Mouse (Mus musculus): ENCODE results near the gene Tmem131.
"Not testable (repeated sequence)": the region's sequence is repeated elsewhere in the genome, so short reads cannot be mapped to it uniquely, and the experiment has no call there.

Tmem131 gene

DNA sequence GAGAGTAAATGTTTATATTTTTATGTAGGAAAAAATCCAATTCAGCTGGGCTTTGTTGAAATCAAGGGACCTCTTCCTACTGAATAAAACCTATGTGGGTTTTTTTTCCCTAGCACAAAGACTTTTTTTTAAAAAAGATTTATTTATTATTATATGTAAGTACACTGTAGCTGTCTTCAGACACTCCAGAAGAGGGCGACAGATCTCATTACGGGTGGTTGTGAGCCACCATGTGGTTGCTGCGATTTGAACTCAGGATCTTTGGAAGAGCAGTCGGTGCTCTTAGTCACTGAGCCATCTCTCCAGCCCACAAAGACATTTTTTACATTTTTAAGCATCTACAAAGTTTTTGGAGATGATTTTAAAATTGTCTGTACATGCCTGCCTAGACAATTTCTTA, 121.5 kb downstream of the Tmem131 start:
- DNase-seq: not testable (repeated sequence)

DNA sequence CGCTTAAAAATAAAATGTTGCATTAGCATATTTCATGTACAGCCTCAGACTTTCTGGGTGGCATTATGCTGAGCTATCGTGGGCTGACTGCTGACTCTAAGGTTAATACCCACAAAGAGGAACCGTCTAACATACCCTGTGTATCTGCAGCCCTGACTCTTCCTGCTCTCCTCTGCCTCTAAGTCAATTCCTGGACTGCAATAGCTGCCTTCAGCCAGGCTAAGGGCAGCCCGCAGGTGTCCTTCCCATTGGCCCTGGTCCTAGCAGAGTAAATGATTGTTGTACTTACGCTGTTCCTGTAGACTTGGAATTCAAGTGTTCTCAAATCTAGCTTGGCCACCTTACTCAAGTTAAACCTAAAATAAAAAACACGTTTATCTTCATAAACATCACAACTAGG, 128.3 kb downstream of the Tmem131 start:
- DNase-seq: no peak

DNA sequence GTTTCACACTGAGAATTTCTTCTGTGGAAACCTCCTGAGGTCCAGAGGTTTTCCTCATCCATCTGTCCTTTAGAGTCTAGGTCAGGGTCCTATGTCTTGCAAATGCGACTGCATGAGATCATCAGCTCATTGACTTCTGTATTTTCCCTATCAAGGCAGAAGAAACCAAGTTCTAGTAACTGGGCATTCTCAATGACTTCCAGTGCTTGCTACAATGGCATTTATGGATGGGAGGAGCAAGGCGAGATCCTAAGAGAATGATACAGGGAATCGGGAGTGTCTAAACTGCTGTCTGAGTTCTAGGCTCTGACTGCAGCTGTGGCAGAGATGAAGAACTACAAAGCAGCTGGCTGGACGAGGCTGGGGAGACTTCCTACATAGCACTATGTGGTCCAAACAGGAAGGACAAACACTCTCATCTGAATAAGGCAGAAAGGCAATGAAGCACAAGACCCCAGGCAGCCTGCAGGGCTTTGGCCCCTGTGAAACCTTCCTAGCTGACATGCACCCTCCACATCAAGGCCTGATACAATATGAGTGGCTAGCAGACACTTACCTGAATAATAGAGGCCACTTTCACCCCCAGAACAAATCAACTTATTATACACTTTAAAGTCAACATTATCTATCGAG, 129.1 kb downstream of the Tmem131 start:
- no peak for DNase-seq

DNA sequence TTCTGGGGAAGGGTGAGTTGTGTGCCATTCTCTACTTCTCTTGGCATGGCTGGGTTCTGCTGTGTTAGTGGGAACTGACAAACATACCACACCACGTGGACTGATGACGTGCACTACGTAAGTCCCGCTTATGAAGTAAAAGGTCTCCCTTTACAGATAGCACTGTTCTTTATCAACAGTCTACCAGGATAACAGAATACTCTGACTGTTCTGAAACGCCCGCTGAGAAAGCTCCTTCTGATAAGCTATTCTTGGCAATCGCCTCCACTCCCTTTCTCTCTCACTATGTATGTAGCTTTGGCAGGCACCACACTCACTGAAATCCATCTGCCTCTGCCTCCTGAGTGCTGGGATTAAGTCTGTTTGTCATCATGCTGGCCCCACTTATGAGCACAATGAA, 130.1 kb downstream of the Tmem131 start:
- DNase-seq: no peak

DNA sequence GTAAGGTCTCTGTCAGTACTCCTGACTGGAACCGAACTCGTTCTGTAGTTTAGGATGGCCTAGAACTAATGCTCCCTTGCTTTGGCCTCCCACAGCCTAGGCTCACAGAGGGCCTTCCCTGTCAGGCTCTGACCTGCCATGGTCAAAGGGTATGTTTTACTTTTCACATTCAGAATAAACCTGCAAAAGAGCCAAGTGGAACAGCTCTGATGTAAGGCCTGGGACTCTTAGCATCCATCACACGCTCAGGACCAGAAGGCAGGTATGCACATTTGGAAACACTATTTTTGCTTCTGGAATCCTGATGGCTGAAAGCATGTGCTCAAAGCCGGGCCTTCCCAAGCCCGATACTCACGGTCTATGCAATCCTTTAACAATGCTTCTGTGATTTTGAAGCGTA, 131.7 kb downstream of the Tmem131 start:
- DNase-seq: no peak

DNA sequence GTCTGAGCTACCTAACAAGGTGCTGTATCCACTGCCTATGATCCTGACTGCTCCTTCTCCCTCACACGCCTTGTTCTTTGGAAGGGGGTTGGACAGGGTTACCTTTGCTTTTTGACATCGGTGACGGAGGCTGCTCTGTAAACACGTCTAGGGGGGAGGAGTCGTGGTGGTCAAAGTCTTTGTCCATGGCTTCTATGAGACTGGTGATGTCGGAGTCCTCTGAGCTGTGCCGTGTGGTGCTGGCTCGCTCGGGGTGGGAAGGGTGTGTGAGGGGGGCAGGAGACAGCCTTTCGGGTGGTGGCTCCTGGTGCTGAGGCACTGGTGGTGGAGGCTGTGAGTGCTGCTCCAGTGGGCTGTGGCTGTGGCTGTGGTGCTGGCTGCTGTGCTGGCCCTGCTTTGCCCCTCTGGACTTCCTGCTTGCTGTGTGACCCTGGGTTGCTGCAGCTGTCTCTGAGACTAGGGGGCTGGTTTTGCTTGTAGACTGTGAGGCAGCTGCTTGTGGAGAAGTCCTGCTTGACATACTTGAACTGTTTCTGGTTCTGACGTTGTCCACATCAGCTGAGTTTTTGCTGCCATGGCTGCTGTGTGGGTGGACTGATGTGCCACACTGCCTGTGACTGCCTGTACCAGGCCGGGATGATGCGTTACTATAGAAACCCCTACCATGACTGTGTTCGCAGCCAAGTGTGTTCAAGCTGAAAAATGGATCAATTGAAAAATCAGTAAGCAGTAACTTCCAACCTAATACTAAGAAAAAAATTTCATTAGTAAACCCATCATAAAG, 135.5 kb downstream of the Tmem131 start:
- DNase-seq: no peak

DNA sequence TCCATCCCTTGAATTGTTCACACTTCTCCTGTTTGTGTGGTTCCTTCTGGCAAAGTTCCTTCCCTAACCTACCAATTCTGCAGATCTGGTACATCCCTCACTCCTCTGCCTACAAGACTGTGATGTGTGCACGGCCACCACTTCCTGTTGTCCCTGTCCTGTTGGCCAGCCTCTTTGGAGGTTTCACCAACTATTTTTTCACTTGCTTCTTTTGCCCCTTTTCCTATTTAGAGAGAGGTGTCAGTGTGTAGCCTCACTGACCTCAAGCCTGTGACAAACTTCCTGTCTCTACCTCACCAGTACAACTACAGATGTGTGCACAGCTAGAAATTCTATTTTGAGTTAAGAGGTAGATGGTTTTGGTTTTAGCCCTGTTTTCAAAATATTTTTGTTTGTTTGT, 136.4 kb downstream of the Tmem131 start:
- DNase-seq: no peak

DNA sequence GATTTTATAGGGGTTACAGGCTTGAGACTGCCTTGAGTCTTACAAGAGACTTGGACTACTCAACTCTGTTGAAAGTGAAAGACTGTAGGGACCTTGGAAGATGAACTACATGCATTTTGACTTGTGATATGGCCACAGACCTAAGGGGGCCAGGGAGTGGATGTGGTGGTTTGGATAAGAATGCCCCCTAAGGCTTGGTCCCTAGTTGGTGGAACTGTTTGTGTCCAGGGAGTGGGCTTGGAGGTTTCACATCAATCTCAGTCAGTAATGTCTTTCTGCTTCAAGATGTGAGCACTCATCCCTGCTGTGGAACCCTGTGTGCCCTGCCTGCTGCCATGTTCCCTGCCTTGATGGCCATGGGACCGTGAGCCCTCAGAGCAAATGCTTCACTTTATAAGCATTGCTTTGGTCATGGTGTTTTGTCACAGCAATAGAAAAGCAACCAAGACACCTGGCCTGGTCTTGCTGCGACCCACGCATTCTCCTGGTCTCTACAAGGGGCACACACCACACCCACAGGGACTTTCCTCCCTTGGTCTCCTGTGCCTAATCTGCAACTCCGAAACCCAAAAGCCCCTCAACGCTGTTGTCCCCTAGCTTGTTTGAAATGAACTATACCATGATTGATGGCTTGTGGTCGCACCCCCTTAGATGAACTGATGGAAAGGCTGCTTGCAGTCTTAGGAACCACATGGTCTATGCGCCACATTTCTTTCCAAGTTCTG, 137.1 kb downstream of the Tmem131 start:
- no peak for DNase-seq

DNA sequence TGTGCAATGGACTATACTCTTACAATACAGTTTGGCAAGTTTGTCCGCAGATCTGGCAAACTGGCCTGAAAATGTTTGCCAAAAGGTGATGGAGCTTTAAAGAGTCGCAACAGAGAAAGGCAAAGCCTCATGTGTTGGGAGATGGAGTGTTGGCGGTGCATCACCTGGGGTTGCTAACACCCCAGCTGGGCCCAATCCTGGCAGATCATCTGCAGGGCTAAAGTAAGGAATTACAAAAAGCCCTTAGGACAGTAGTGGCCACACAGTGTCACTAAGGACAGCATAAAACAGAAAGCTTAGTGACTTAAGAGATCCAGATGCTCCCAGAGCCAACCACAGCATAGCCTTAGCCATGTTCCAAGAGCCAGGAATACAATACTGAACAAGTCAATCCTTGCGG, 138.6 kb downstream of the Tmem131 start:
- DNase-seq: no peak

DNA sequence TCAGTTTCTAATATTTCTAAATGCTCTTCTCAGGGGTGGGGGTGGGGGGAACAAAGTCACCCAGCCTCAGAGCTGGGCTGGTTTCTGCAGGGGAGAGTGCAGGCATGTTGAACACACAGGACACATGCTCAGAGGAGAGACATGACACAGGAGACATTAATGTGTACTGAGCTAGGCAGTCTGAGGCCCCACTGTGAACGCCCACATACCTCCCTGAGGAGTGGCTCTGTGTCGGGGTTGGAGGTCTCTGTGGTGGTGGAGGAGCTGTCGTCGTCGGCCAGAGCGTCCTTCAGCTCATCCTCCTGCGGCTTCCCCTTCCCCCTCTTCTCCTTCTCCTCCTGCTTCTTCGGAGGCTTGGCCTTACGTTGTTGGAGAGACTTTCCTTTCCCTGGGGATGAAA, 139.2 kb downstream of the Tmem131 start:
- no peak for DNase-seq

DNA sequence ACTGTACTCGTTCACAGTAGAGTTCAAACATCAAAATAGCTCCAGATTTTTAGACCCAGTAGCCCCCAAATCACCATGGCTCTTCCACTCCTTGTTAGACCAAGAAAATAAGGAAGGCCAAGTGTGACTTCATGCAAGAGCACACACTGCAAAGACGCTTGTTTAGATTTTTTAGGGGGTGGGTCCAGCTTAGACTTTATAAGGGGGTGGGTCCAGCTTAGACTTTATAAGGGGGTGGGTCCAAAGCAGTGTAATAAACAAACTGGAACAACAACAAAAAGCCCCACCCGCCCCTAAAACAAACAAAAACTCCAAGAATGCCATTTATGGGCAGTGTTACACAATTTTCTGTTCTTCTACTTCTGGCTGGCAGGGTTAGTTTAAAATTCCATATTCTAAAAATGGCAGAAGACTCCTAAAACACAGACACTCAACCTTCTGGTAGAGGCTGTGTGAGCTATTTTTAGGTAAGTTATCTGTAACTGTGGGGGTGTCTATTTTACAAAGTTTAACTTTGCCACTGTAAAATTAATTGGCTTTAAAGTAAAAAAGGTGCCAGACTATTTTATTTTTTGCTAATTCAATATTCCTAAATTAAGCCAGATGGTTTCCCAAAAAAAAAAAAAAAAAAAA, 143.0 kb downstream of the Tmem131 start:
- no peak for DNase-seq

DNA sequence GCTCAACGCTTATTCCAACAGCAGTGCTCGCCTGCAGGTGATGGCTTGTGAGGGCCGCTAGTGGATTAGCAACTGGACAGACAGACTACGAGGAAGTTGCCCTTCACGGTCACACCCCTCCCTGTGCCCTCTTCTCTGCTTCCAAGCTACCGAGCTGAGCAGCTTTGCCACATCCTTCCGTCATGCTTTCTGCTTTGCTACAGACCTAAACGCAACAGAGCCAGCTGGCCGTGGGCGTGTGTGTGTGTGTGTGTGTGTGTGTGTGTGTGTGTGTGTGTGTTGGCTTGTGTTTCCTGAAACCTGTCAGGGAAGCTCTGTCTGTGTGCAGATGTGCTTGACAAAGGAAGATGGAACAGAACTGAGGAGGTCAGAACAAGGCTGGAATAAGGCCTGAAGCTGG, 146.0 kb downstream of the Tmem131 start:
- peak; percentile 55 for DNase-seq

DNA sequence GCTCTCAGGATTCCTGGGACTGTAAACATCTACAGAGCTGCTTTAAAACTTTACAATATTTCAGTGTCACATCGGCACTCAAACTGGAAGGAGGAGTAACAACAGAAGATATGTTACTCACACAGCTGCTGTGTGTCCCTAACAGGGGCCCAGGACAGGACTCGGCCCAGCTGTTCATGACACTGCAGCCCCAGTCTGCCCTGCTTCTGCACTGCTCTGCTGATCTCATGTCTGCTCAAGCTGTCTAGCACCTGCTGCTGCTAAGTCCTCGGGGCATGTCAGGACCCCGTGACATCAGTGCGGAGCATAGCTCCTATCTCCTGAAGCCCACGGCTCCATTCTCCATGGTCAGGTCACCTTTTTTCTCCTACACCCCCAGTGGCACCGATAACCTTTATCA, 146.8 kb downstream of the Tmem131 start:
- no peak for DNase-seq

DNA sequence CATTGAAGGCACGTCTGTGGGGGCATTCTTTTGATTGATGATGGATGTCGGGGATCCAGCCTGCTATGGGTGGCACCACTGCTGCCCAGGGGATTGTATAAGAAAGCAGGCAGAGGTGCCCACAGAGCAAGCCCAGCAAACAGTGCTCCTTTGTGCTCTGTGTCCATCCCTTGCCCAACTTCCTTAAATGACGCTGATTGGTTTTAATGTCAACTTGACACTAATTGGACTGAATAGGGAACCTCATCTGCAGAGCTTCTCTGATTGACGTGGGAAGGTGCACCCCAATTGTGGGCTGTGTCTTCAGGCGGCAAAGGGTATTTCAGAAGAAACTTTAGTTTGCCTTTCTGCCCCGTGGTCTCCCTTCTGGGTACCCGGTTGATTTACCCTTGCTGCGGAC, 154.1 kb downstream of the Tmem131 start:
- no peak for DNase-seq

DNA sequence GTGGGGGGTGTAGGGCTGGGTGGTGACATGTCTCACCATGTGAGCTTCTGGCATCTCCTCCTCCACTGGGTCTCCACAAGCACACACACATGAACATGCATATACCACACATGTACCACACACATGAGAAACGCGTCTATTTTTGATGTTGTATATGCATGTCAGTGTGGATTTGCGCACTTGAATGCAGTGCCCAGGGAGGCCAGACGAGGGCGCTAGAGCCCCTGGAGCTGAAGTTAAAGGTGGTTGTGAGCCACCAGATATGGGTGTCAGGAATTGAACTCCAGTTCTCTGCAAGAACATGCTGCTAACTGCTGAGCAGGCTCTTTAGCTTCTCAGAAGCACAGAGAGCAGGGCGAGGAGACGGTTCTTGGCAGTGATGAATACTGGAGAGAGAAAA, 157.1 kb downstream of the Tmem131 start:
- DNase-seq: no peak

DNA sequence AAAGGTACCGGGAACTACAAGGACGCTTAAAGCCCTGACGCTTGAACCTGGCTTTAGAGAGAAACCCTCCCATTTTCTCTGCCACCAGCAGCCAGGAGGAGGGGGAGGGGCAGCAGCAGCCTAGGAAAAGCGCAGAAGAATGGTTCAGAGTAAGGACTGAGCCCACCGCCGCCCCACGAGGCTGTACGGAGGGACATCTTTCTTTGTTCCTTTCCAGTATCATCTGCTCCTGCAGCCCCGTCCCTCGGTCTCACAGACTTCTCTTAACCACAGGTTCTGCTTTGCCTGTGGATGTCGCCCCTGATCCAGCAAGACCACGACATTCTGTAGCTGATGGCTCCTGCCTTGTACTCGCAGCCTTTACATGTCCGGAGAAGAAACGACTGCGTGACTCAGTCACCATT, 158.2 kb downstream of the Tmem131 start:
- peak; percentile 68 for DNase-seq

DNA sequence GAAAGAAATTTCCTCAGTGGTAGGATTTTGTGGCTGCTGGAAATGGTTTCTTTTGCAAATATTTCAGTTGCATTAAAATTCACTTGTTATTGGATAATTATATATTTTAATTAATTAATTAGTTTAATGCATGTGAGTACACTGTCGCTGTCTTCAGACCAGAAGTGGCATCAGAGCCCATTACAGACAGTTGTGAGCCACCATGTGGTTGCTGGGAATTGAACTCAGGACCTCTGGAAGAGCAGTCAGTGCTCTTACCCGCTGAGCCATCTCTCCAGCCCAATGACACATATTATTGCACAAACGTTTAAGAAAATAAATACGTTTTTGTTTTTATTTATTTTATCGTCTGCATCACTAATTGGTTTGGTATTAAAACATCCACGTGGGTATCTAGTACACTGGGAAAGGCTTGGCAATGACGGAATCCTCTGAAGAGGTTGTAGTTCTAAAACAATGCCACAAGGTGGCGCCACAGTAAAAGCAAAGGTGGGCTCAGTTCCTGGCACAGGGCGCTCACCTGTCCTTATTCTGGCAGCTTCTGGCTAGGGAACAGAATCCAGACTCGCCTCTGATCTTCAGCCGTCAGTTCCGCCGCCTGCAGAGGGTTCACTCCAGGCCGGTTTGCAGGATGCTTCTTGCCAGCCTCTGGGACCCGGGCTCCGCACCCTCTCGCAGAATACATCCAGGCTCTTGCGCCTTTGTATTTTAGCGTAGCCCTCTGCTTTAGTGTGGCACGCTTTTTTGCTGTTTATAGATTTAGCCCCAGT, 158.9 kb downstream of the Tmem131 start:
- peak; percentile 80 for DNase-seq

DNA sequence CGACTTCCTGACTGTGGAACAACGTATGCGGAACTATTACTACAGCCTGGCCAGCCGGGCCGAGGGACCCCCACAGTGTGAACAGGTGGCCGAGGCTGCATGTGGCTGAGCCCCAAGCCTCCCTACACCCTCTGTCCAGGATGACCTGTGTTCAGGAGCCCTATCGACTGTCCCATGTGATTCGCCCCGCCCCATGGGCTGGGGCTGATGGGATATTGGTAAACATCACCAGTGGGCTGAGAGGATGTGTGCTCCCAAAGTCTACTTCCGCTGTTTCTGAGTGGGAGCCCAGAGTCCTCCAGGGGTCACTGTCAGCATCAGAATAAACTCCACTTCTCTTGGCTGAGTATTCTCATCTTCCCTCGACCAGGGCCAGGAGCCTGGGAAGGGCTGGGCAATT, 161.0 kb downstream of the Tmem131 start:
- no peak for DNase-seq

DNA sequence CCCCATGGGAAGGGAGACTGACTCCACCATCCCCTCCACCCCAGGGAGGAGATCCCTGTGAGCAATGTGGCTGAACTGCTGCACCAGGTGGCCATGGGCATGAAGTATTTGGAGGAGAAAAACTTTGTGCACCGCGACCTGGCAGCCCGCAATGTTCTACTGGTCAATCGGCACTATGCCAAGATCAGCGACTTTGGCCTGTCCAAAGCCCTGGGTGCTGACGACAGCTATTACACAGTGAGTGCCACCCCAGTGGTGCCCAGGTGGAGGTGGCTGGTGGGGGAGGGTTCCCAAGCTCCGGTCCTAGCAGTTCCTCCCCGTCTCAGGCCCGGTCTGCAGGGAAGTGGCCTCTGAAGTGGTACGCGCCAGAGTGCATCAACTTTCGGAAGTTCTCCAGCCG, 162.7 kb downstream of the Tmem131 start:
- DNase-seq: no peak

DNA sequence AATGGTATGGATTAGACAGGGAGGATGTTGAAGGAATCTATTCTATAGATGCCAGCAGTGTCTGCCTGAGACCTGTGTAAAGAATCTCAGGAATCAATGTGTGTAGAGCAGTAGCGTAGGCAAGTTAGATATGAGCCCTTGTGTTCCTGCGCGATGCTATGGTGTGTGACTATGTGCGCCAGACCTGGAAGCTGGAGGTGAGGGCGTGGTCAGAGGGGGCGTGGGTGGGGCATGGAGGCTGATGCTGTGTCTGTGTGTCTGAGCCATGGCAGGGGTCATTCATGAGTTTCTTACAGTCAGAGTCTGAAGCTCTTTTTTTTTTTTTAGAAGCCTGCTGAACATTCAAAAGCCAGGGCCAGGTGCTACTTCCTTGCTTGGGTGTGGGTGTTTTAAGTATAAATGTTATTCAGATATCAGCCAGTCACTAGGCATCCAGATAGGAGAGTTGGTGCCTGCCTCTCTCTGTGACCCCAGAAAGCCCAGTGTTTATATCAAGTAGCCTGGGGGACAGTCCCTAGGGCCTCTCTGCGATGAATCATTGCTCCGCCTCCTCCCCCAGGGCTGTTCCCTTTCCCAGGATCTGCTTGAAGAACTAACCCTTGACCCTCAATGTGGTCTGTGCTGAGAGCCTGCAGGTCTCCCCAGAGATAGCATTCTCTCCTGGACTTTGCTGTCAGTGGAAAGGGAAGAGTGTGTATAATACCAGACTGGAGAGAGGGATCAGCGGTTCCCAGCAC, 171.1 kb downstream of the Tmem131 start:
- DNase-seq: no peak

DNA sequence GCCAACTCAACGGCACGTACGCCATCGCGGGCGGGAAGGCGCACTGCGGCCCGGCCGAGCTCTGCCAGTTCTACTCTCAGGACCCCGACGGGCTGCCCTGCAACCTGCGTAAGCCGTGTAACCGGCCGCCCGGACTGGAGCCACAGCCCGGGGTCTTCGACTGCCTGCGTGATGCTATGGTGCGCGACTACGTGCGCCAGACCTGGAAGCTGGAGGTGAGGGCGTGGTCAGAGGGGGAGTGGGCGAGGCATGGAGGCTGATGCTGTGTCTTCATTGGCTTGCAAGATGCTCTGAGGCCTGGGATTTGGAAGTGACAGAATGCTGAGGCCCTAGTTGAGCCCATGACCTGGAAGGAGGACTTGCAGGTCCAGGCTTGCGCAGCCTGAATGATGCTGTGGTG, 172.5 kb downstream of the Tmem131 start:
- DNase-seq: no peak

DNA sequence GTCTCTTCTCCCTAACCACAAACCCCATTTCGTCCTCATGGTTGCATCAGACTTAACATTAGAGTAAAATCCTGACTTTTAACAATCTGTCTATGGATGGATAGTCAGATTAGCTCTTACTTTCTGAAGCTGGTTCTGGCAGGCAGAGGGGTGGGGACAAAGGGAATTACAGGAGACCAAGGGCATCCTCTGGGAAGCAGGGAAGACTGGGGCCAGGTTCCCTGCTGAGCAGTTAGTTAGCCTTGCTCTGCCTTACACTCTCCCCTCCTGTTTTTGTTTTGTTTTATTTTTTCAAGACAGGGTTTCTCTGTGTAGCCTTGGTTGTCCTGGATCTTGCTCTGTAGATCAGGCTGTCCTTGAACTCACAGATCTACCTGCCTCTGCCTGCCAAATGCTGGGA, 173.5 kb downstream of the Tmem131 start:
- no peak for DNase-seq

Measured in right cerebral cortex, postnatal 14 days (tissue).